Mouse (Mus musculus) heart, embryonic 16.5 days (tissue): ENCODE results near the gene Pdrg1. TPM values are rescaled to one million over a fixed set of nuclear protein-coding genes. Genes with fewer than 3 reads are reported as not detected.

Experiments used
- ATAC-seq: fragments of 200-750 bp; cut with Nextera tagmentation; replicated peaks from 2 replicates; pipeline ENCODE4 v1.8.0; 2017; ENCODE audit warnings: moderate number of reproducible peaks; ENCODE audit not compliant: insufficient read depth, low FRiP score; ENCODE audit errors: extremely low read depth
- H3K27ac ChIP-seq: fragments of 300-500 bp; sonication (generic); 2 replicates; pipeline ENCODE4 v1.5.1; 2014; ENCODE audit warnings: mild to moderate bottlenecking, low read length, control low read depth, moderate library complexity
- H3K27me3 ChIP-seq: fragments of 300-500 bp; sonication (generic); 2 replicates; pipeline ENCODE4 v1.6.1; 2014; ENCODE audit warnings: low read length, mixed read lengths; ENCODE audit not compliant: control insufficient read depth, insufficient read depth
- H3K36me3 ChIP-seq: fragments of 300-500 bp; sonication (generic); 2 replicates; pipeline ENCODE4 v1.6.1; 2014; ENCODE audit not compliant: control insufficient read depth, insufficient read depth
- H3K4me1 ChIP-seq: fragments of 300-500 bp; sonication (generic); 2 replicates; pipeline ENCODE4 v1.6.1; 2014; ENCODE audit warnings: low read length, mixed read lengths; ENCODE audit not compliant: control insufficient read depth, insufficient read depth
- H3K4me2 ChIP-seq: fragments of 300-500 bp; sonication (generic); 2 replicates; pipeline ENCODE4 v1.6.1; 2014; ENCODE audit warnings: low read depth, mild to moderate bottlenecking, control low read depth, low read length
- H3K4me3 ChIP-seq: fragments of 300-500 bp; sonication (generic); 2 replicates; pipeline ENCODE4 v1.5.1; 2014; ENCODE audit warnings: mild to moderate bottlenecking, control low read depth, low read length
- H3K9ac ChIP-seq: fragments of 300-500 bp; sonication (generic); 2 replicates; pipeline ENCODE4 v1.6.1; 2014; ENCODE audit warnings: low read length, control low read depth
- H3K9me3 ChIP-seq: fragments of 300-500 bp; sonication (generic); replicated peaks from 2 replicates; pipeline ENCODE4 v1.6.1; 2016; ENCODE audit warnings: low read length; ENCODE audit not compliant: control insufficient read depth
- whole genome bisulfite sequencing: fragments of 180-500 bp; shearing (Covaris S2); extraction: QIAGEN DNeasy Blood & Tissue Kit; methylation state at CpG from one replicate; pipeline ENCODE4 v1.1.7; 2014; 5-methylcytosine and 5-hydroxymethylcytosine counted together
- polyA plus RNA-seq: library from polyadenylated mRNA; unstranded; fragments of >200 nt; fragmentation: Nextera tagmentation; extraction: Ambion mirVana; gene quantifications from 2 replicates; pipeline ENCODE4 v1.2.1, GENCODE M21; 2015

Pdrg1 gene
- polyA plus RNA-seq, 1 experiment from 2014 or later, result 146 TPM

DNA sequence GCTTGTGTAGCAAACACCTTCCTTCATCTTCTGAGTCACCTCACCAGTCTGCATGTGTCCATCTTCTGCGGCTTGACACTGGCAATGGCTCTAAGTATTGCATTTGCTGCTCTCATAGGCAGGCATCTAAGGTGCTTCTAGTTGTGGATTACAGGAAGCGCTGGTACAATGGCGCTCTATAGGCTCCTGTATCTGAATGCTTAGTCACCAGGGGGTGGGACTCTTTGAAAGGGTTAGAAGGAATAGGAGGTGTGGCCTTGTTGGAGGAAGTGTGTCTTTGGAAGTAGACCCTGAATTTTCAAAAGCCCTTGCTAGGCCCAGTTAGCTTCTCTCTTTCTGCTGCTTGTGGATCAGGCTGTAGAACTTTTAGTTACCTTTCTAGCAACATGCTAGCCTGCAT is 5.9 kb upstream of the Pdrg1 start:
- H3K36me3 ChIP-seq, result no peaks in the 10 kb centered on the region
- H3K27me3 ChIP-seq, result peaks cover 12% of the 10 kb centered on the region; the same call in 1 of the 2 replicates
- 67% methylated on average over 3 of the region's 3 CpGs for WGBS
- H3K27ac ChIP-seq, result no peak overlapping the region
- no peak for ATAC-seq
- H3K4me1 ChIP-seq, result no peaks in the 10 kb centered on the region
- H3K4me2 ChIP-seq, result no peak overlapping the region
- H3K9ac ChIP-seq, result no peak overlapping the region
- no peak overlapping the region for H3K4me3 ChIP-seq
- H3K9me3 ChIP-seq, result no peaks in the 10 kb centered on the region

DNA sequence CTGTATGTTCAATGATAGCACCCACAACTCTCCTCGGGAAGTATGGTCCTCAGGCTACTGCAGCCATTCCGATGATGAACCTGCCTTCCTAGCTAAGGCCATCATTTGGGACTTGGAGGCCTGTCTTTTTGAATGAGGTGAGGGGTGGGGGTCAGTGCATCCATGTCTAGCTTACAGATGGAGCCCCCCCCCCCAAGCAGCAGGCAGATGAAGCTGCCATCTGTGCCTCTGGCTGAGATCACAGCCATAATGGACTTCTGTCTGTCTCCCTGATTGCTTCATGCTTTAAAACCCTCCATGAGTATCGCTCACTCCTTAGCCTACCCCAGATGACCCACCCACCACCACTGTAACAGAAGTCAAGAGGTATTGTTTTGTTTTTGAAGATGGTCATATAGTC is 4.1 kb upstream of the Pdrg1 start:
- H3K27ac ChIP-seq, result no peak overlapping the region
- H3K4me3 ChIP-seq, result no peak overlapping the region
- no peaks in the 10 kb centered on the region for H3K36me3 ChIP-seq
- WGBS, result 79% methylated on average over 3 of the region's 3 CpGs
- H3K9ac ChIP-seq, result no peak overlapping the region
- H3K9me3 ChIP-seq, result no peaks in the 10 kb centered on the region
- H3K27me3 ChIP-seq, result peaks cover 7% of the 10 kb centered on the region; the same call in 1 of the 2 replicates
- H3K4me1 ChIP-seq, result peaks cover 2% of the 10 kb centered on the region
- ATAC-seq, result no peak
- no peak overlapping the region for H3K4me2 ChIP-seq

DNA sequence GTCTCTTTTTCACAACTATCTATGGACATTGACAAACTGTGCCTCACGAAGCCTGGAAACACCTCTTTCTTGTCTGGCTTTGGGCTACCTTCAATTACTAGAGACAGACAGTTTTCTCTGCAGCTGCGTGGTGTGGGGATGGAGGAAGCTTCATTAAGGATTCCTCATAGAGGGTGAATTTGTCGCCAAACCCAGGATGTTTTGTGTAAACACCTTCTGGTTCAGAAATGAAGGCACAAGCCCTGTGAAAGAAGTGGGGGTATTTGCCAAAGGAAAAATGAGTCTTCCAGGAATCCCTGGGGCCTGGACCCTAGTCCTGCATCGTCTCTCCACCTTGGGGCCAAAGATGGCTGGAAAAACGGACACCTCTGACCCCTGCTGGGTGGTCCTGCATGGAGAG is 1.6 kb upstream of the Pdrg1 start:
- ATAC-seq, result no peak
- 47% methylated on average over 5 of the region's 5 CpGs for WGBS
- Histone ChIP-seq H3K9ac (no peak overlapping the region), H3K27me3 (peaks cover 7% of the 10 kb centered on the region; the same call in 1 of the 2 replicates), H3K4me2 (no peak overlapping the region), H3K27ac (no peak overlapping the region), H3K9me3 (no peaks in the 10 kb centered on the region), H3K4me1 (peaks cover 8% of the 10 kb centered on the region), H3K4me3 (no peak overlapping the region), H3K36me3 (peaks cover 18% of the 10 kb centered on the region; the same call in 1 of the 2 replicates)

DNA sequence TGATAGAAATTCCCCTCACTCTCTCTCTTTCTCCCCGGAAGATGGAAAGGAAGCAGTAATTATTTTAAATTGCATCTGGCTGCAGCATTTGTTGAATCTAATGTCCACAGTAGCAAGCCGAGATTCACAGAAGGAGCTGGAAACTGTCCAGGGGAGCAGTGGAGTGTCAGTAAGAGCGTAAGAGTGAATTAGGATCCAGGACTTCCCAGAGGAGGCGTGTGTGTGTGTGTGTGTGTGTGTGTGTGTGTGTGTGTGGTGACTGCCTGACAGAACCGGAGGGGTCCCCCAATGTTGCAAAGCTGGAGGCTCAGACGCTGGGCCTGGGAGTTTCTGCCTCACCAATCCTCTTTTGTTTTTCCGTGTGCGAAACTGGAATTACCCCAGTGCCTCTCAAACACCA is 577 bp upstream of the Pdrg1 start:
- Histone ChIP-seq H3K27ac (no peak overlapping the region), H3K27me3 (peaks cover 7% of the 10 kb centered on the region; the same call in 1 of the 2 replicates), H3K4me2 (peak overlapping the region; percentile 90; the same call in 1 of the 2 replicates), H3K4me1 (peaks cover 8% of the 10 kb centered on the region), H3K36me3 (peaks cover 22% of the 10 kb centered on the region; the same call in 1 of the 2 replicates), H3K9ac (no peak overlapping the region), H3K9me3 (no peaks in the 10 kb centered on the region), H3K4me3 (no peak overlapping the region)
- 41% methylated on average over 8 of the region's 8 CpGs for WGBS
- ATAC-seq, result no peak

DNA sequence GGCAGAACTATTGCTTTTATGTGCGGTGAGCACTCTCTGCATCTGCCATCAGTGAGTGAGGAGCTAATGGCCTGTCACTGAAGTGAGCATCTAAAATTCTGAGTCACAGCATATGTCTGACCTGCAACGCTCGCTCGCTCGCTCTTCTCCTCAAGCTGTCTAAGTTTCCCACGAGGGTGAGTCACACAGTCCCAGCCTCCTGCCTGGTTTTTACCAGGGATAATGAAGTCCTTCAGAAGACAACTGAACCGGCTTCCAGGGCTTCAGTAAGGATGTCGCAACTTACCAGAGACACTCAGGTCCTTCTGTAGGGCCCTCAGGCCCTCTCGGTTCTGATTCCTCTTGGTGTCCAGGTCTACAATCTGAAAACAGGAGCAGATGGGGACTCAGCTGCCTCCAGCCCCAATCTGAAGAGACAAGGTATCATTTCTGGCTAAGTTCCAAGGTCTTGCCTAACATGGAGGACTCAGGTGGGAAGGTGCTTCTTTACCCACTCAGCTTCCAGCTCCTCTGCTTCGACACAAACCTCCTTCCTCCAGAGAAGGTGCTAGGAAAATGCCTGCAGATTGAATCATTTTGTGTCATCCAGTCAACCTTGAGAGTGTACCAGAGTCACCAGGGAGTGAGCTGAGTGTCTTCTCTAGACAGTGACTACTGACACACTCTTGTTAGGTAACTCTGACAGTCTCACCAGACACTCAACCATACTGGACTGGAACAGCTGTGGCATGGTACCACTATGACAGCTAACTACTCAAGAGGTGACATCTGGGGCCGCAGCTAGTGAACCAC is 1.3 kb downstream of the Pdrg1 start:
- H3K4me1 ChIP-seq, result peaks cover 8% of the 10 kb centered on the region
- H3K9ac ChIP-seq, result no peak overlapping the region
- ATAC-seq, result no peak
- peak overlapping the region; percentile 75 for H3K4me3 ChIP-seq
- peak overlapping the region; percentile 90 for H3K4me2 ChIP-seq
- H3K27ac ChIP-seq, result no peak overlapping the region
- peaks cover 7% of the 10 kb centered on the region; the same call in 1 of the 2 replicates for H3K27me3 ChIP-seq
- WGBS, result 84% methylated on average over 11 of the region's 11 CpGs
- H3K9me3 ChIP-seq, result no peaks in the 10 kb centered on the region
- H3K36me3 ChIP-seq, result peaks cover 32% of the 10 kb centered on the region

DNA sequence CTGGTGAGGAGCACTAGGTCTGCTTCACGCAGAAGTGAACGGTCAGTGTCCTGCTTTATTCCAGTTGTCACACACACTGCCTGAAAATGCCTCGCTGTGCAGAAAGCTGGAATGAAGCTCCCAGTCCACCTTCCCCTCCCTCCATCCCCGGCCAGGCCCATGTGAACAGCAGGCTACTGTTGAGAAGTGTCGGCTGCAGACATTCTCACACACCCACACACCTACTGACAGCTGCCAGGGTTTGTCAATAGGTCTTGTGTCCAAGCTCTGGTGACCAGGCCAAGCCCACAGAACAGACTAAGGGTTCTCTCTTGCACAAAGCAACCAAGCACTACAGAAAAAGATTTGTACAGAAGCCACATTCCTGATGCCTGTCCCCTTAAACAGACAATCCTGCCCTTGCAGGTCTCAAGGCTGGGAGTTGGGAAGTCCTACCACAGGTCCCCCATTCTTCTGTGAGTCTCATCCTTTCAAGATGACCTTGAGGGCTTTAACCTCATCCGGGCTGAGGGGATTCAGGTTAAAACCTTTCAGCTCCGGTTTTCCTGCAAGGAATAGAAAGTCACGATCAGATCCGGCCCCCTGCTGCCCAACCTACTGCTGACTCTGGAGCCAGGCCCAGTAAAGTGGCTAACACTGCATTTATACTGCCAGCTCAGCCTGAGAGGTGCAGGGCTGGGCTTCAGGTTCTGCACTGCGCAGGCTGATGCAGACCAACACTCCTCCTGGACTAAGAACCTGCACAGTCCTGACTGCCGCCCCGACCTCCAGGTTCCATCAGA is 5.8 kb downstream of the Pdrg1 start:
- 74% methylated on average over 12 of the region's 12 CpGs for WGBS
- no peak for ATAC-seq

DNA sequence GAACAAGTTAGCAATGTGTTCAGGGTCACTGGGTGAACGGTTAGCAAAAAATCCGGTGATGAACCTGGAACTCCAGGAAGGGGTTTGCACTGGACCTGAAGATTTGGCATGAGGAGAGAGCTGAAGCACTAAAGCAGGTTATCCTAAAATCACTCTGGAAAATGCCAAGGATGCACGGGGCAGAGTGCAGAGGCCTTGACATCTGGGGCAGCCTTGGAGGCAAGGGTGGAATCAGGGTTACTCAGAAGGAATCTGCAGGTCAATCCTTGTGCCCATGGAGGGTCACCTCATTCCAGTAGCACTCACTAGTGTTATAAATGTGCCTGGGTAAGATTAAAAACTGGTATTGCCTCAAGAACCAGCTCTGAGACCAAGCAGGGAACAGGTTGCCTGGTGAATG is 9.2 kb downstream of the Pdrg1 start:
- H3K27me3 ChIP-seq, result no peaks in the 10 kb centered on the region
- no peak overlapping the region for H3K4me3 ChIP-seq
- H3K9me3 ChIP-seq, result no peaks in the 10 kb centered on the region
- no peaks in the 10 kb centered on the region for H3K4me1 ChIP-seq
- peaks cover 23% of the 10 kb centered on the region for H3K36me3 ChIP-seq
- H3K27ac ChIP-seq, result no peak overlapping the region
- H3K4me2 ChIP-seq, result no peak overlapping the region
- no peak overlapping the region for H3K9ac ChIP-seq
- no peak for ATAC-seq
- WGBS, result 79% methylated on average over 3 of the region's 3 CpGs

More for the DNA sequence above, 5.8 kb downstream of the Pdrg1 start:
- H3K9ac ChIP-seq, result no peak overlapping the region
- no peaks in the 10 kb centered on the region for H3K27me3 ChIP-seq
- no peaks in the 10 kb centered on the region for H3K9me3 ChIP-seq
- no peak overlapping the region for H3K4me2 ChIP-seq
- no peak overlapping the region for H3K4me3 ChIP-seq
- no peak overlapping the region for H3K27ac ChIP-seq
- peaks cover 43% of the 10 kb centered on the region for H3K36me3 ChIP-seq
- H3K4me1 ChIP-seq, result peaks cover 6% of the 10 kb centered on the region

DNA sequence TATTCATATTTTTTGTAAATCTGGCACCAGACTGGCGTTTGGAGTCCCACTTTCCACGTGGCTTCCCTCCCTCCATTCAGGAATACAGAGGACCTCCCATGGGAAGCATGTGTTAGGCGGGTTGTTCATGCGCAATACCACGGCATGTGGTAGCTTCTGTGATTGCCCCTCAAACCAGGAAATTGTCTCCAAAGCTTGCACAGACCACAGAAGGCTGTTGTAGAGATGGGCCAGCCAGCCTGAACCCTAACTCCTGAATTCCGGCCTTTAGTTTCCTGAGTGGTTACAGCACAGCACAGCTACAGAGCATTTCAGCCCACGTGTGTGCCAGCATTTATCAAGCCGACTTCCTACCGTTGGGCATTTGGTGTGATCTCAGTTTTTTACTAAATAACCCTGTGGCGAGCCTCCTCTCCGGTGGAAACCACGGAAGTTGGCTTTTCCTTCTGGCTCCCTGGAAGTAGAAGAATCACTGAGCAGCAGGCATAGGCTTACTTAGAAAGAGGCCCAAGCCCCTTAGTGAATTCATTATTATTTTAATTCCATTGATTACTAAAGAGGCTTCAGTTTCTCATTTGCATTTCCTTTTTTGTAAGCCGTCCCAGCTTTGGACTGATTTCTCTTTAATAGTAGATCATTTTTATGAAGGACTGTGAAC is 11.4 kb downstream of the Pdrg1 start:
- Histone ChIP-seq H3K9me3 (no peaks in the 10 kb centered on the region), H3K27ac (no peak overlapping the region), H3K4me2 (no peak overlapping the region), H3K27me3 (0 out of 2 replicates have a peak, but pooled peaks cover 2% of the 10 kb centered on the region), H3K4me1 (no peaks in the 10 kb centered on the region), H3K9ac (no peak overlapping the region), H3K4me3 (no peak overlapping the region), H3K36me3 (peaks cover 10% of the 10 kb centered on the region)
- WGBS, result 61% methylated on average over 13 of the region's 13 CpGs
- no peak for ATAC-seq
